Mouse (Mus musculus) neural tube, embryonic 15.5 days (tissue): ENCODE measurements around the gene Prr14l. TPM values are rescaled to one million over a fixed set of nuclear protein-coding genes. Genes with fewer than 3 reads are reported as not detected.
"Not testable (repeated sequence)": the region's sequence is repeated elsewhere in the genome, so short reads cannot be mapped to it uniquely, and the experiment has no call there.

ENCODE experiments used
- ATAC-seq: fragments of 200-750 bp; cut with Nextera tagmentation; 2 replicates; pipeline ENCODE4 v1.8.0; 2017; ENCODE audit warnings: mild to moderate bottlenecking, moderate TSS enrichment, moderate library complexity; ENCODE audit not compliant: low FRiP score
- H3K27ac ChIP-seq: fragments of 300-500 bp; sonication (generic); replicated peaks from 2 replicates; pipeline ENCODE4 v1.5.1; 2015; ENCODE audit warnings: mild to moderate bottlenecking, inconsistent platforms
- H3K27me3 ChIP-seq: fragments of 300-500 bp; sonication (generic); replicated peaks from 2 replicates; pipeline ENCODE4 v1.6.1; 2015; ENCODE audit warnings: inconsistent platforms
- H3K36me3 ChIP-seq: fragments of 300-500 bp; sonication (generic); 2 replicates; pipeline ENCODE4 v1.6.1; 2015; ENCODE audit warnings: inconsistent platforms
- H3K4me1 ChIP-seq: fragments of 300-500 bp; sonication (generic); 2 replicates; pipeline ENCODE4 v1.6.1; 2015; ENCODE audit warnings: inconsistent platforms
- H3K4me2 ChIP-seq: fragments of 300-500 bp; sonication (generic); 2 replicates; pipeline ENCODE4 v1.6.1; 2015; ENCODE audit warnings: inconsistent platforms, mild to moderate bottlenecking, moderate library complexity
- H3K4me3 ChIP-seq: fragments of 300-500 bp; sonication (generic); replicated peaks from 2 replicates; pipeline ENCODE4 v1.5.1; 2015; ENCODE audit warnings: mild to moderate bottlenecking, inconsistent platforms
- H3K9ac ChIP-seq: fragments of 300-500 bp; sonication (generic); replicated peaks from 2 replicates; pipeline ENCODE4 v1.6.1; 2015; ENCODE audit warnings: mild to moderate bottlenecking, inconsistent platforms
- H3K9me3 ChIP-seq: fragments of 300-500 bp; sonication (generic); replicated peaks from 2 replicates; pipeline ENCODE4 v1.6.1; 2016; ENCODE audit warnings: inconsistent platforms
- WGBS: fragments of 180-500 bp; shearing (Covaris S2); methylation state at CpG from one replicate; pipeline ENCODE4 v1.1.7; 2015; ENCODE audit warnings: mixed read lengths; 5-methylcytosine and 5-hydroxymethylcytosine counted together
- polyA plus RNA-seq: library from polyadenylated mRNA; unstranded; fragments of >200 nt; fragmentation: Nextera tagmentation; extraction: Ambion mirVana; gene quantifications from 2 replicates; pipeline ENCODE4 v1.2.1, GENCODE M21; 2015

Gene Prr14l
- polyA plus RNA-seq, 1 experiment from 2014 or later: 10.2 TPM

DNA sequence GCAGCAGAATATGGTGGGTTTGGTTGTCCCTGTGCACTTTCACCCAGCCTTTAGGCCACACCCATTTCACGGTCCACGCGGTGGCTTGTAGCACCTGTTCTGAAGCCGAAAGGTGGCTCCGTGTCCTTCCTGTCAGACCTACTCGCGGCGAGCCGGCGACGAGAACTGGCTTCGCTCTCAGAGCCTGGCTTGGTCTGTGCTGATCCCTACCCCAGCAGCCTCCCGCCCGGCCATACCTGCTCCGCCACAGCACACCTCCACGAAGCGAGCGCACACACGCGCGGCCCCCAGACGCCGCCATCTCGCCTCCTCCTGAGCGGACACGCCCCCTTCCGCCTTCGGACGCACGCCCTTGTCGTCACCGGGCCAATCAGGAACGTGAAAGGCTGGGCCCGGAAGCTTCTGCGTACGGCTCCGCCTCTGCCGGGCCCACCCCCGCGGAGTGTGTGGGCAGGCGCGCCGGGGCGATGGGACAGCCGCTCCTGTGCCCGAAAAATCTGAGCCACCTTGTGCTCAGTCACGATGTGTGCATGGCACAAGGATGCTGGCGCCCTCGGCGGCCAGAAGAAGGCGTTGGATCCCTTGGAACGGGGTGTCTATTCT lies 68.6 kb downstream of the Prr14l start, which contains the start of gene Pisd:
TSS of gene Pisd (minus strand) at position 334 of the 603 bp plus-strand sequence.
- Histone ChIP-seq H3K27me3 (no peaks in the 10 kb centered on the region), H3K4me3 (peak within 1 kb of the TSS; percentile 73), H3K9me3 (no peaks in the 10 kb centered on the region), H3K4me1 (peaks cover 15% of the 10 kb centered on the region), H3K27ac (peak within 1 kb of the TSS; percentile 87), H3K9ac (peak within 1 kb of the TSS; percentile 56), H3K4me2 (peak within 1 kb of the TSS; percentile 58), H3K36me3 (0 out of 2 replicates have a peak, but pooled peaks cover 6% of the 10 kb centered on the region)
- under 1% methylated on average over 52 of the region's 52 CpGs for WGBS
- peak; percentile 100 for ATAC-seq

- peak overlapping the region; percentile 73 for H3K4me3 ChIP-seq
- no peaks in the 10 kb centered on the region for H3K27me3 ChIP-seq
- 25% methylated on average over 5 of the region's 5 CpGs for WGBS
- peak; percentile 5; the same call in 1 of the 2 replicates for ATAC-seq
- 0 out of 2 replicates have a peak, but pooled peaks cover 6% of the 10 kb centered on the region for H3K36me3 ChIP-seq
- no peaks in the 10 kb centered on the region for H3K9me3 ChIP-seq
- peak overlapping the region; percentile 58 for H3K4me2 ChIP-seq
- H3K4me1 ChIP-seq: peaks cover 15% of the 10 kb centered on the region
- H3K27ac ChIP-seq: peak overlapping the region; percentile 87; the same call in 1 of the 2 replicates
- peak overlapping the region; percentile 50 for H3K9ac ChIP-seq
These were observed 69.3 kb downstream of the Prr14l start for GRCm38 (mm10) chr5:32784726-32785125.

DNA sequence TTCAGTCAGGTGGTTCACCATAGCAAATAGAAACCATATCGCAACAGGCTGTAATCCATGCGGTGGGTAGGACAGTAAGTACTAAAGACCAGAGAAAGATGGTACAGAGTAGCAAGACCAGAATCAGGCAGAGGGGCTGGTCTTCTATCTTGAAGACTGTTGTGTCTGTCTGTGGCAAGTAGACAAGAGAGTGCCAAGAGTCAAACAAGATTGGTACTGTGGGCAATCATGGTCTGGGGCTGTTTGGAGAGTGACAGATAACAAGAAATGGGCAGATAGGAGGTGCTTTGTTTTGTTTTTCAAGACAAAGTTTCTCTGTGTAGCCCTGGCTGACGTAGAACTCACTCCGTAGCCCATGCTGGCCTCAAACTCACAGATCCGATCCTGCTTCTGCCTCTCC lies 72.5 kb downstream of the Prr14l start:
- Histone ChIP-seq H3K9me3 (no peaks in the 10 kb centered on the region), H3K9ac (no peak overlapping the region), H3K4me1 (peaks cover 15% of the 10 kb centered on the region), H3K27me3 (no peaks in the 10 kb centered on the region), H3K27ac (no peak overlapping the region), H3K4me3 (no peak overlapping the region), H3K36me3 (0 out of 2 replicates have a peak, but pooled peaks cover 3% of the 10 kb centered on the region), H3K4me2 (no peak overlapping the region)
- ATAC-seq: no peak
- WGBS: 95% methylated on average over 5 of the region's 5 CpGs

DNA sequence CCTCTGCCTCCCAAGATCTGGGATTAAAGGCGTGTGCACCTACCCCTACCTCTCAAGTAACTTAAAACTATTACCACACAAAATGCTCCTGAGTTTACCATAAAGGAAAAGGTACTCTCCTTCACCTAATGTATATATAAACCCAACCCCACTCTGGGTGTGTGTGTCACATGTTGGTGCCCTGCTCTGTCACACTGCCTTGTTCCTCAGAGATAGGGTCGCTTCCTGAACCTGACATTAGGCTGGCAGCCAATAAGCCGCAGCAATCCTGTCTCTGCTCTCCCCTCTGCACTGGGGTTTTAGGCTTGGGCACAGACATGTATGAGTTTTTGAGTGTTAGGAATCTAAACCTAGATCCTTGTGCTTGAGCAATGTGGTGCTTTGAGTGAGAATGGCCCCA lies 75.9 kb downstream of the Prr14l start:
- Histone ChIP-seq H3K27me3 (no peaks in the 10 kb centered on the region), H3K27ac (no peak overlapping the region), H3K9me3 (no peaks in the 10 kb centered on the region), H3K36me3 (peaks cover 13% of the 10 kb centered on the region), H3K4me3 (no peak overlapping the region), H3K4me1 (0 out of 2 replicates have a peak, but pooled peaks cover 5% of the 10 kb centered on the region), H3K4me2 (no peak overlapping the region), H3K9ac (no peak overlapping the region)
- 93% methylated on average over 3 of the region's 3 CpGs for WGBS
- no peak for ATAC-seq

GRCm38 (mm10) chr5:32772361-32772760 lies 81.7 kb downstream of the Prr14l start:
- Histone ChIP-seq H3K9ac (no peak overlapping the region), H3K4me1 (0 out of 2 replicates have a peak, but pooled peaks cover 5% of the 10 kb centered on the region), H3K4me2 (no peak overlapping the region), H3K27me3 (no peaks in the 10 kb centered on the region), H3K36me3 (peaks cover 29% of the 10 kb centered on the region), H3K4me3 (no peak overlapping the region), H3K9me3 (no peaks in the 10 kb centered on the region), H3K27ac (no peak overlapping the region)
- 77% methylated on average over 2 of the region's 2 CpGs for WGBS
- ATAC-seq: no peak

DNA sequence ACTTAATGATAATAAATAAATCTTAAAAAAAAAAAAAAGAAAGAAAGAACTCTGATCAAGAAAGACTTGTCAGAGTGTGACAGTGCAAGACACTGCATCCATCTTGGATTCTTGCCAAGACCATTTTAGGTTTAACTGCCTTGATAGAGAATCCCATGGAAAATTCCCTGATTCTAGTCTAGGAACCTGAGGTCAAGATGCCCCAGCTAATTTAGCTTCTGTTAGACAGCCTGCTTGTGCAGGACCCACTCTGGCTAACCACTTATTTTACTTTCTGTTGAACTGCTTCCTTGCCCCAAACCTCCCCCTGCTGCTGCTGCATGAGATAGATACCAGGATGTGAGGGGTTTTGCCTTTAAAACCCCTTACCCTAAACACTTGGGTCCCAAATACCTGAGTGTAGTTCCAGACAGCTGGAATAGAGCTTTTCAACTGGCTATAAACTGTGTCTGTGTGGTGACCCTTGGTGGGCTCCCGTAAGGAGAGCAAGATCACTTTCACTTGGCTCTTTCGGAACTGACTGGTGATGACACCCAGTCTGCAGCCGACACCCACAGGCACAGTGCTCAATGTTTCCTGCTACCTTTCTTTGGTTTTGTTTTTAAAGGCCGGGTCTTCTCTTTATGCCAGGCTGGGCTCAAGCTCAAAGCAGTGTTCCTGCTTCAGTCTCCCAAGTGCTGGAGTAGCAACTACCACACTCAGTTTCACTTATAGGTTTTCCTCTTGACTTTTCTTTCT lies 86.3 kb downstream of the Prr14l start:
- 88% methylated on average over 4 of the region's 4 CpGs for WGBS
- Histone ChIP-seq H3K27ac (no peak overlapping the region; the same call in 1 of the 2 replicates), H3K4me3 (no peak overlapping the region), H3K9me3 (no peaks in the 10 kb centered on the region), H3K9ac (no peak overlapping the region), H3K4me1 (no peaks in the 10 kb centered on the region), H3K27me3 (no peaks in the 10 kb centered on the region), H3K4me2 (no peak overlapping the region), H3K36me3 (peaks cover 37% of the 10 kb centered on the region)
- no peak for ATAC-seq

DNA sequence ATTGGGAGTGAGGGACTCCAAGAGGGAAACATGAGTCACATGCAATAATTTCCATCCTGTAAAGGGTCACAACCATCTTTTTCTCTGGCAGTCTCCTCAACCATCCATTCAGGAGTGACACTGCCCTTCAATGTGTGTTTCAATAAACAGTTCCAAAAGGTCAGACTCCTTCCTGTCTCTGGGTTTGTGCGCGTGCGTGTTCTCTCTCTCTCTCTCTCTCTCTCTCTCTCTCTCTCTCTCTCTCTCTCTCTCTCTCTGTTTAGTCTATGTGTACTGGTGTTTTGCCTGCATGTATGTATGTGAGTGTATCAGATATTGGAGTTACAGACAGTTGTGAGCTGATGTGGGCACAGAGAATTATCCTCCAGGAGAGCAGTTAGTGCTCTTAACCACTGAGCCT lies 87.1 kb downstream of the Prr14l start:
- 85% methylated on average over 3 of the region's 3 CpGs for WGBS
- H3K4me1 ChIP-seq: no peaks in the 10 kb centered on the region
- H3K4me2 ChIP-seq: no peak overlapping the region
- peaks cover 38% of the 10 kb centered on the region for H3K36me3 ChIP-seq
- H3K9ac ChIP-seq: no peak overlapping the region
- no peak overlapping the region for H3K4me3 ChIP-seq
- H3K27ac ChIP-seq: no peak overlapping the region
- no peak for ATAC-seq
- no peaks in the 10 kb centered on the region for H3K27me3 ChIP-seq
- H3K9me3 ChIP-seq: no peaks in the 10 kb centered on the region

GRCm38 (mm10) chr5:32761566-32762140 lies 92.4 kb downstream of the Prr14l start:
- no peak for ATAC-seq
- Histone ChIP-seq H3K36me3 (peaks cover 38% of the 10 kb centered on the region), H3K27ac (no peak overlapping the region), H3K9me3 (no peaks in the 10 kb centered on the region), H3K4me2 (no peak overlapping the region), H3K4me1 (no peaks in the 10 kb centered on the region), H3K27me3 (no peaks in the 10 kb centered on the region), H3K9ac (no peak overlapping the region), H3K4me3 (no peak overlapping the region)
- WGBS: 92% methylated on average over 5 of the region's 5 CpGs

- H3K36me3 ChIP-seq: peaks cover 38% of the 10 kb centered on the region
- H3K9me3 ChIP-seq: no peaks in the 10 kb centered on the region
- ATAC-seq: no peak
- 78% methylated on average over 3 of the region's 3 CpGs for WGBS
- no peak overlapping the region for H3K4me3 ChIP-seq
- no peaks in the 10 kb centered on the region for H3K4me1 ChIP-seq
- no peak overlapping the region for H3K9ac ChIP-seq
- no peak overlapping the region for H3K4me2 ChIP-seq
- H3K27me3 ChIP-seq: no peaks in the 10 kb centered on the region
- no peak overlapping the region for H3K27ac ChIP-seq
These were observed 93.3 kb downstream of the Prr14l start for GRCm38 (mm10) chr5:32760787-32761186.

GRCm38 (mm10) chr5:32760352-32760751 lies 93.7 kb downstream of the Prr14l start:
- ATAC-seq: not testable (repeated sequence)

DNA sequence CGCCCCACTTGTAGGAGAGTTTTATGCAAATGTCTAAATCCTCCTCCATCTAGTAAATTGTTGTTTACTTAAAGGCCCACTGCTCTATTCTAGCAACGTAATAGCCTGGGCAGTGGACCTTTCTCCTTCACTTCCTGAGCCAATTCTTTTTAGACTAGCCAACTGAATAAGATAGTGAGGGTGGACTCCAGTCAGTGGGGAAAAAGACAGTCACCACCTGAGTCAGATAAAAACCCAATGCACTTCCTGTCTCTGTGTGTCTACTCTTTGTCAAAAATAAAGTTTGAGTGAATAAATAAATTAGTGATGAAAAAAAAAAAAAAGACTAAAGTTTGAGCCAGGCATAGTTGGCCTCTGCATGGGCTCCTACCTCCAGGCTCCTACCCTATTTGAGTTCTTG lies 94.4 kb downstream of the Prr14l start:
- no peaks in the 10 kb centered on the region for H3K9me3 ChIP-seq
- no peaks in the 10 kb centered on the region for H3K4me1 ChIP-seq
- H3K4me2 ChIP-seq: no peak overlapping the region
- H3K9ac ChIP-seq: no peak overlapping the region
- H3K4me3 ChIP-seq: no peak overlapping the region
- 75% methylated on average over 2 of the region's 2 CpGs for WGBS
- ATAC-seq: no peak
- peaks cover 35% of the 10 kb centered on the region for H3K36me3 ChIP-seq
- no peak overlapping the region for H3K27ac ChIP-seq
- no peaks in the 10 kb centered on the region for H3K27me3 ChIP-seq

More at GRCm38 (mm10) chr5:32760352-32760751, 93.7 kb downstream of the Prr14l start:
- 96% methylated on average over 18 of the region's 18 CpGs for WGBS
- H3K27me3 ChIP-seq, H3K27ac ChIP-seq, H3K4me1 ChIP-seq, H3K4me2 ChIP-seq, H3K4me3 ChIP-seq, H3K9ac ChIP-seq, H3K9me3 ChIP-seq: not testable (repeated sequence)
- H3K36me3 ChIP-seq: peaks cover 38% of the 10 kb centered on the region

DNA sequence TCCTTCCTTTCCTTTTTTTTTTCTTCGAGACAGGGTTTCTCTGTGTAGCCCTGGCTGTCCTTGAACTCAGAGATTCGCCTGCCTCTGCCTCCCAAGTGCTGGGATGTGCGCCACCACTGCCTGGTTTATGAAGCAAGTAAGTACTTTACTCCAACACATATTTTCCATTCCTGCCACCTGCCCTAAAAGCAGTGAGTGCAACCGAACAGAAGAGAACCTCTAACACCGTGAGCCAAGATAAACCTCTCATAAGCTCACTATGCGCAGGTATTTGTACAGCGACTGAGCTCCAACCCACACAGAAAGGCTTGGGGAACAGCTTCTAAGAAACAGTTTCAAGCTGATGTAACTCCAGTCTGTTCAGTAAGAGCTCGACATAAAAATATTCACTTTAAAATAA lies 97.9 kb downstream of the Prr14l start:
- Histone ChIP-seq H3K9ac (no peak overlapping the region), H3K27ac (no peak overlapping the region), H3K27me3 (no peaks in the 10 kb centered on the region), H3K9me3 (no peaks in the 10 kb centered on the region), H3K4me2 (no peak overlapping the region), H3K4me1 (no peaks in the 10 kb centered on the region), H3K36me3 (peaks cover 8% of the 10 kb centered on the region), H3K4me3 (no peak overlapping the region)
- 93% methylated on average over 8 of the region's 8 CpGs for WGBS
- ATAC-seq: no peak
